Mouse (Mus musculus) C2C12 (cell line): ENCODE measurements around the gene Taok1. TPM values are rescaled to one million over a fixed set of nuclear protein-coding genes. Genes with fewer than 3 reads are reported as not detected.

ENCODE experiments used
- H3K27me3 ChIP-seq: one replicate; pipeline ENCODE4 v1.6.1; 2011; ENCODE audit not compliant: control insufficient read depth, insufficient read depth, insufficient read length
- H3K36me3 ChIP-seq: one replicate; pipeline ENCODE4 v1.6.1; 2011; ENCODE audit not compliant: control insufficient read depth, insufficient read depth
- H3K4me3 ChIP-seq: one replicate; pipeline ENCODE4 v1.5.1; 2011; ENCODE audit warnings: mild to moderate bottlenecking, control low read depth; ENCODE audit not compliant: poor library complexity, insufficient read depth, severe bottlenecking
- H3K79me2 ChIP-seq: one replicate; pipeline ENCODE4 v1.6.1; 2011; ENCODE audit not compliant: control insufficient read depth, insufficient read depth
- H3K79me3 ChIP-seq: one replicate; pipeline ENCODE4 v1.6.1; 2011; ENCODE audit warnings: low read depth, control low read depth
- H3ac ChIP-seq: one replicate; pipeline ENCODE3; 2011; ENCODE audit warnings: low read depth; ENCODE audit not compliant: control insufficient read depth, insufficient read length
- CEBPB ChIP-seq: IDR thresholded peaks from one replicate; pipeline ENCODE4 v1.6.1; 2011; ENCODE audit warnings: low read depth, mild to moderate bottlenecking, control low read depth, moderate library complexity
- CTCF ChIP-seq: IDR thresholded peaks from one replicate; pipeline ENCODE4 v1.5.1; 2011; ENCODE audit not compliant: control insufficient read depth, insufficient read depth, insufficient read length
- FOSL1 ChIP-seq: IDR thresholded peaks from one replicate; pipeline ENCODE4 v1.8.0; 2011; ENCODE audit warnings: mild to moderate bottlenecking, low read length; ENCODE audit not compliant: poor library complexity, insufficient read depth, severe bottlenecking
- MAX ChIP-seq: IDR thresholded peaks from one replicate; pipeline ENCODE4 v1.6.1; 2011; ENCODE audit warnings: mild to moderate bottlenecking, control low read depth
- MYOD1 ChIP-seq: IDR thresholded peaks from one replicate; pipeline ENCODE4 v1.6.1; 2011; ENCODE audit warnings: low read depth; ENCODE audit not compliant: control insufficient read depth, insufficient read length
- MYOG ChIP-seq: IDR thresholded peaks from one replicate; pipeline ENCODE4 v1.6.1; 2011; ENCODE audit not compliant: control insufficient read depth, insufficient read length; ENCODE audit errors: extremely low read depth
- USF1 ChIP-seq: IDR thresholded peaks from one replicate; pipeline ENCODE4 v1.6.1; 2011; ENCODE audit warnings: low read depth, mild to moderate bottlenecking, control low read depth, moderate library complexity
- polyA plus RNA-seq: library from polyadenylated mRNA; unstranded; fragments of >200 nt; fragmentation: generic; extraction: Trizol; gene quantifications from one replicate; pipeline ENCODE4 v1.2.1, GENCODE M21; 2012; ENCODE audit warnings: missing spikeins

Gene Taok1
- polyA plus RNA-seq, 1 experiment = 5.1 TPM

DNA sequence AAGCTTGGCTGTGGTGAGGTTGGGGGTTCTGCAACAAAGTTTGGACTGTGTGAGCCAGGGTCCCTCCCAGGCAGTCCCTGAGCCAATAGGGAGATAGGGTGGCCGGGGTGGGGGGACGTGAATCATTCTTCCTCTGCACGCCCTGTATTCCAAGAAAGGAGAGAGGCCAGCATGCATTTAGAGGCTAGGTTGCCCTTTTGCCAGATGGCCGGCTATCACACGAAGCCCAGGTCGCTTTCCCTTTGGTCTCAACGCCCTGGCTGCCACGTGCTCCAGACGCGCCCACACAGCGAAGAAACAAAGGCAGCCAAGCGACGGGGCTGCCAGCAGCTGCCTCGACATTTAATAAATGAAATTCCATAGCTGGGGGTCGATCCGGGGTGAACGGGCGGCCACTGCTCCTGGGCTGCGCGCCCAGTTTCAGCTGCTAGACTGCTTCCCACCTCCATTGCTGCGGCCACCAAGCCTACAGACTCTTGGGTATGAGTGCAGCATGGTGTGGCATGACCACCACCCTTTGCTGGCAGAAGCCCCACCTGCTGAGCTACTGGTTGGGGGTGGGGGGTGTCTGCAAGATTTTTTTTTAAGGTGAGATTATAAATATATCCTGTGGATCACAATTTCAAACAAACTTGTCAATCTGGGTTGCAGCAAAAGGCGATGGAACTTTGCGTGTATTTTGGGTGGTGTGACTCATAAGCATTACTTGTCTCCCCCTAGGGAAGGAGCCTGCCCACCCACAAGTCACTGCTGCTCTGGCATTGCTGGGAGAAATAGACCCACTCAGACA lies 115.9 kb downstream of the Taok1 start:
- Histone ChIP-seq H3K79me3 (peaks cover 57% of the 10 kb centered on the region), H3ac (peak overlapping the region; percentile 51), H3K4me3 (peak overlapping the region; percentile 69), H3K36me3 (peaks cover 7% of the 10 kb centered on the region), H3K79me2 (peaks cover 71% of the 10 kb centered on the region), H3K27me3 (no peaks in the 10 kb centered on the region)
- TF ChIP-seq MYOD1 (peak; percentile 19), MAX (peak; percentile 97), USF1 (peak; percentile 41), FOSL1 (no peak)

DNA sequence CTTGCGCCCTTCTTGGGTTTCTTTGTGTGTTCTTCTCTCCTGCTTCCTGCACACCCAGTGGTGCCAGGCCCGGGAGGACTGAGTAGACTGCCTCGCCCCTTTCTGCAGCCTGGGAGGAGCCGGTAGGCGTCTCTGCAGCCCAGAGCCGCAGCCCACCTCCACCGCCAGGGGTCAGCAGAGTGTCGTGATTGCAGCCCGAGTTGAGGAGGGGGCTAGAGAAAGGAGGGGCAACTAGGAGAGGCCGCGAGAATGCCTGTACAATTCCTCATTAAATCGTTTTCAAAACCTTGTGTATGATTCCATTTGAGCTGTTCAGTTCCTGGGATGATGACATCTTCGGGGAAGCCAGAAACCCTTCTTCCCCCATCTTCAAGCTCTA lies 116.5 kb downstream of the Taok1 start:
- H3K79me2 ChIP-seq = peaks cover 71% of the 10 kb centered on the region

DNA sequence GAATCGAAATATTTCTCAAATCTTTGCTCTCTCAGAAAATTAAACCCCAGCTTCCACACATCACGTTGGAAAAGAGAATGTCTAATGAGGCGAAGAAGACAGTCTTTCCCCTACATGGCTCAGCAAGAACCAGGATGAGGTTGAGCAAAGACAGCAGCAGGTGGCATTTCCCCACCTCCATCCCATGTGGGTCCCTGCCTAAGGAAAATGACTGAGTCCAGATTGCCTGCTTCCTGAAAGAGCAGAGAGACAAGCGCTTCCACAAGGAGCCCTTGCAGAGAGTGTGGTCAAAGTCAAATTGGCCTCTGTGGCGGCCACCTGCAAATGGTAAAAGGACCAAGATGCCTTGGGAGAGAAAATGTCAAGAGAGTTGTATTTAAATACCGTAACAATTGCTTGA lies 117.2 kb downstream of the Taok1 start:
- TF ChIP-seq MYOD1 = peak; percentile 12
- TF ChIP-seq MYOG = no peak
- Histone ChIP-seq H3ac (no peak overlapping the region), H3K4me3 (peak overlapping the region; percentile 83), H3K27me3 (no peaks in the 10 kb centered on the region), H3K79me3 (peaks cover 59% of the 10 kb centered on the region), H3K79me2 (peaks cover 71% of the 10 kb centered on the region), H3K36me3 (no peaks in the 10 kb centered on the region)

More for the DNA sequence above, 116.5 kb downstream of the Taok1 start:
- Histone ChIP-seq H3K79me3 (peaks cover 59% of the 10 kb centered on the region), H3ac (peak overlapping the region; percentile 25), H3K27me3 (no peaks in the 10 kb centered on the region), H3K36me3 (peaks cover 4% of the 10 kb centered on the region), H3K4me3 (no peak overlapping the region)
- TF ChIP-seq USF1 (no peak), FOSL1 (no peak), CTCF (peak; percentile 95)

DNA sequence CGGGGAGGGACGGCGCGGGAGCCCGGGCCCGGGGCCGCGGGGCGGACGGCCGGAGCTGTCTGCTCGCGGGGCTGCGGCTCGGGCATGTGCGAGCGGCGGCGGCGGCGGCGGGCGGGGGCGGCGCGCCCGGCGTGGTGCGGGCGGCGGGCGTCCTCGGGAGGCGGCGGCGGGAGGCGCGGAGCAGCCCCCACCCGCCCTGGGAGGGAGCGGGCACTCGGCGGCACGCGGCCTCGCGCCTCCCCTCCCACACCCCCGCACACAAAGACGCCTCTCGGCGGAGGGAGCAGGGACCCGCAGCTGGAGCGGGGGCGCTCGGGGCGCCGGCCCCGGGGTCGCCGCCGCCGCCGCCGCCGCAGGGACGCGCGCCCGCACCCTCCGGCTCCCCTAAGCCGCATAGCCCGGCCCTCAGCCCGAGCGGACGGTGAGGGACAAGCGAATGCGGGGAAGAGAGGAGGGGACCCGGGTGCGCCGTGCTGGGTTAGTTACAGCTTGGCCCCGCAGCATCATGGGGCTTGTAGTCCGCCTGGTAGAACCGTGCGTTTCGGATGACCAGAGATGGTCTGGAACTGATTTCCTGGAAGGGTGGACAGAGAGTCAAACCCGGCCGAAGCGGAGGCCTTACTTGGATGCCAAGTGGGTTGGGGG lies 117.9 kb downstream of the Taok1 start, which contains the start of gene Ankrd13b:
Gene Ankrd13b, minus strand, starts transcription at position 88 of the 645 bp plus-strand sequence.
- Histone ChIP-seq H3ac (peak within 1 kb of the TSS; percentile 84), H3K36me3 (no peaks in the 10 kb centered on the region), H3K79me2 (peaks cover 71% of the 10 kb centered on the region), H3K4me3 (peak within 1 kb of the TSS; percentile 83), H3K27me3 (no peaks in the 10 kb centered on the region), H3K79me3 (peaks cover 58% of the 10 kb centered on the region)
- TF ChIP-seq MYOG (no peak), MYOD1 (no peak), MAX (no peak), CTCF (no peak), USF1 (no peak), FOSL1 (no peak), CEBPB (no peak)

DNA sequence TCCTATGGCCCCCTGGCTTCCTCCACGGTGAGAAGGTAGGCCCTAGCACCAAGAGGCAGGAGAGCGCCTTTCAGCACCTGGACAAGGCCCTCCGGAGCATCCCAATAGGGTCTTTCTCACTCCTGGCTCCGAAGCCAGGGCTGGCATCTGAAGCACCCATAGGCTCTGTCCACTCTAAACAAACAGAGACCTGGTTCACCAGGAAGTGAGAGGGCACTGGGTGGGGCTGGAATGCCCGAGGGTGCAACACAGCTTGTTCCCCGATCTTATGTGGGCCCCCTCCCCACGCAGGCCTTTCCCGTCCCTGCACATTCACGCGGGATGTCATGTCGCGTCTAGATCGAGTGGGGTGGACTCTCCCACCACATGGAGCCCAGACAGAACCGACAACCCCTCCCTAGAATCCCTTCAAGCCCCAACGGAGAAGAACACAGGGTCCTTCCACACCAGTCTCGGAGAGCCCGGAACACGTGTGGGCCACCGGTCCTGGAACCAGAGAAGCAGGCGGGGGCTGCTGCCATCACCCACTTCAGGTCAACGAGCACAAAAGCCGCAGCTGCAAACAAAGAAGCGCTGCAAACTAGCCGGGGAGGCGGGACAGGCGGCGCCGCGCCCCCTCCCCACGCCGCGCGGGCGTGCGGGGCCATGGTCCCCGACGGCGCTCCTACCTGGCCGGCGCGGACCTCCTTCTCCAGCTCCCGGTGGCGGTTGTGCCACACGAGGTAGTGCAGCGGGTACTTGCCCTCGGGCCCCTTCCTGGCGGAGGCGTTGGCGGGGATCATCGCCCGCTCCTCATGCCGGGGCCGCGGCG lies 118.6 kb downstream of the Taok1 start:
- Histone ChIP-seq H3ac (peak overlapping the region; percentile 84), H3K36me3 (no peaks in the 10 kb centered on the region), H3K79me3 (peaks cover 55% of the 10 kb centered on the region), H3K79me2 (peaks cover 71% of the 10 kb centered on the region), H3K4me3 (peak overlapping the region; percentile 83), H3K27me3 (no peaks in the 10 kb centered on the region)
- no peak for TF ChIP-seq USF1
- no peak for TF ChIP-seq CEBPB
- TF ChIP-seq MYOG = no peak
- TF ChIP-seq CTCF = no peak
- no peak for TF ChIP-seq FOSL1
- TF ChIP-seq MAX = no peak
- no peak for TF ChIP-seq MYOD1

DNA sequence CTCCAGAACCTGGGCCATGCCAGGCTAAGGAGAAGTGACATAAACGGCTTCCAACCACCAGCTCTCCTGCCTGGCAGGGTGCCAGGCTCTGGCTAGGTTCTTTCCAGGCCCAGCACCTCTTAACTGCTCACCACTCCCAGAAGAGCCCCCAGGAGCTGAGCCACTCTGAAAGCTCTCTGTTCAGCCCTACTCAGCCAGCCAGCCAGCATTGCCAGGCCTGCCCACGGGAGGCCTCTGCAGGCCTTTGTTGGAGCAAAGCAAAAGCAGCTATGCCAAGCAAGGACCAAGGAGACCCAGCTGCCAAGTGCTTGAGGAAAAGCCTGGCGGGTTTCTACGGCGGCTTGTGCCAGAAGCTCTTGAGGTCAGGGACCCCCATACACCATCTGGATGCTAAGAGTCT lies 120.8 kb downstream of the Taok1 start:
- H3K4me3 ChIP-seq = no peak overlapping the region

More for the DNA sequence above, 120.8 kb downstream of the Taok1 start:
- TF ChIP-seq MAX (no peak), CEBPB (no peak), CTCF (no peak), FOSL1 (no peak), MYOG (no peak), USF1 (no peak), MYOD1 (no peak)
- no peaks in the 10 kb centered on the region for H3K27me3 ChIP-seq
- H3K79me3 ChIP-seq = peaks cover 61% of the 10 kb centered on the region
- peaks cover 84% of the 10 kb centered on the region for H3K79me2 ChIP-seq
- no peaks in the 10 kb centered on the region for H3K36me3 ChIP-seq
- no peak overlapping the region for H3ac ChIP-seq
